Mouse (Mus musculus) ES-E14 (cell line): ENCODE measurements around the gene Olfr30. TPM values are rescaled to one million over a fixed set of nuclear protein-coding genes. Genes with fewer than 3 reads are reported as not detected.

Experiments
- DNase-seq: peaks from one replicate; pipeline ENCODE4 v3.0.0-alpha.2; 2013; ENCODE audit warnings: low read depth, low spot score
- H3K27ac ChIP-seq: 2 replicates; pipeline ENCODE4 v1.5.1; 2012; ENCODE audit warnings: low read depth, mild to moderate bottlenecking, low read length, moderate library complexity, mixed read lengths; ENCODE audit not compliant: poor library complexity, insufficient read depth, severe bottlenecking
- H3K36me3 ChIP-seq: 2 replicates; pipeline ENCODE4 v1.6.1; 2012; ENCODE audit warnings: mild to moderate bottlenecking, low read length, moderate library complexity, mixed read lengths; ENCODE audit not compliant: control insufficient read depth, poor library complexity, insufficient read depth, severe bottlenecking
- H3K4me1 ChIP-seq, 2 experiments: fragments of 150-350 bp in 1 of 2; sonication (generic) in 1 of 2; 2 replicates each; pipeline ENCODE4 v1.6.1; 2012; ENCODE audit warnings: low read length in 2 of 2, mild to moderate bottlenecking in 1 of 2, mixed read lengths in 1 of 2; ENCODE audit not compliant: control insufficient read depth in 2 of 2, insufficient read depth in 2 of 2, poor library complexity in 1 of 2
- H3K4me3 ChIP-seq, 2 experiments: fragments of 150-350 bp in 1 of 2; sonication (generic) in 1 of 2; 2 replicates each; pipeline ENCODE4 v1.5.1; 2012; ENCODE audit warnings: low read length in 2 of 2, low read depth in 1 of 2, mild to moderate bottlenecking in 1 of 2, mixed read lengths in 1 of 2; ENCODE audit not compliant: insufficient read depth in 1 of 2, poor library complexity in 1 of 2, severe bottlenecking in 1 of 2
- H3K9ac ChIP-seq: 2 replicates; pipeline ENCODE4 v1.6.1; 2012; ENCODE audit warnings: low read depth, mild to moderate bottlenecking, low read length, mixed read lengths; ENCODE audit not compliant: poor library complexity, insufficient read depth, severe bottlenecking
- H3K9me3 ChIP-seq: fragments of 150-350 bp; sonication (generic); 2 replicates; pipeline ENCODE4 v1.6.1; 2012; ENCODE audit warnings: low read depth, mild to moderate bottlenecking, low read length; ENCODE audit not compliant: control insufficient read depth, insufficient read depth
- CHD2 ChIP-seq: IDR thresholded peaks from 2 replicates; pipeline ENCODE4 v1.6.1; 2014; ENCODE audit warnings: mild to moderate bottlenecking, low read depth, low read length, inconsistent platforms
- HCFC1 ChIP-seq: IDR thresholded peaks from 2 replicates; pipeline ENCODE4 v1.6.1; 2012; ENCODE audit warnings: low read length, inconsistent platforms, borderline replicate concordance; ENCODE audit not compliant: insufficient read depth
- MAFK ChIP-seq: IDR thresholded peaks from 2 replicates; pipeline ENCODE4 v1.6.1; 2014; ENCODE audit warnings: mild to moderate bottlenecking, low read depth, low read length, inconsistent platforms; ENCODE audit not compliant: insufficient read depth
- ZC3H11A ChIP-seq: IDR thresholded peaks from 2 replicates; pipeline ENCODE4 v1.6.1; 2012; ENCODE audit warnings: low read depth, mild to moderate bottlenecking, inconsistent platforms, low read length, borderline replicate concordance
- ZNF384 ChIP-seq: IDR thresholded peaks from 2 replicates; pipeline ENCODE4 v1.6.1; 2012; ENCODE audit warnings: low read depth, low read length, inconsistent platforms
- in situ Hi-C, 2 experiments: fragments of 600-800 bp; cut with MboI; formaldehyde crosslinking; loops; one replicate each; pipeline ENCODE4 v1.15.1; 2025; ENCODE audit warnings: low sequenced_read_pairs in 2 of 2, inconsistent platforms in 1 of 2; ENCODE audit not compliant: unreplicated experiment in 2 of 2
- total RNA-seq: library from RNA; depleted of rRNA; stranded (reverse); fragments of 300-350 nt; gene quantifications from 2 replicates; pipeline ENCODE4 v1.2.3, GENCODE M21; 2012

The Olfr30 gene
- total RNA-seq, 1 experiment, result not detected

DNA sequence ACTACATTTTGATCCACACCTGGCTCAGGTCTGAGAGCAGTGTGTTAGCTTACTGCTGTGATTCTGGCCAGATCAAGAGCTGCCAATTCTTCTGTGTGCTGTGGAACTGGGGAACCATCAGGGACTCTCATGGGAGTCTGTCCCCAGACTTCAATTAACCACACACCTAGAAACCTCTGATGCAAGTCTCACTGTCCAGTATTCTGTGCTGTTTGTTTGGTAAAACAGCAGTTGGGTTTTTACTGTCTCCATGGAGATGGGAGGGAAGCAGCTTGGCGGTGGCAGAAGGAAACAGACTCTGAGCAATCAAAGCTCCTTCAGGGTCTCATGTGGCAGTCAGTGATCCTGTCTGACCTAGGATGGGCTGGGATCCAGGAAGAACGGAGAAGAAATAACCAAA, 30.4 kb upstream of the Olfr30 start, which contains the start of gene Olfr332:
Gene Olfr332, minus strand, starts transcription at position 101 of the 400 bp plus-strand sequence.
- no peaks in the 10 kb centered on the region for H3K4me1 ChIP-seq
- in situ Hi-C loops, result no loop called here
- H3K4me3 ChIP-seq, result no peak within 1 kb of the TSS
- no peak for DNase-seq
- no peaks in the 10 kb centered on the region for H3K9me3 ChIP-seq
- no peak within 1 kb of the TSS for H3K27ac ChIP-seq
- no peaks in the 10 kb centered on the region for H3K36me3 ChIP-seq
- H3K9ac ChIP-seq, result no peak within 1 kb of the TSS
- TF ChIP-seq ZC3H11A (no peak), ZNF384 (no peak), HCFC1 (no peak), CHD2 (no peak), MAFK (no peak)

DNA sequence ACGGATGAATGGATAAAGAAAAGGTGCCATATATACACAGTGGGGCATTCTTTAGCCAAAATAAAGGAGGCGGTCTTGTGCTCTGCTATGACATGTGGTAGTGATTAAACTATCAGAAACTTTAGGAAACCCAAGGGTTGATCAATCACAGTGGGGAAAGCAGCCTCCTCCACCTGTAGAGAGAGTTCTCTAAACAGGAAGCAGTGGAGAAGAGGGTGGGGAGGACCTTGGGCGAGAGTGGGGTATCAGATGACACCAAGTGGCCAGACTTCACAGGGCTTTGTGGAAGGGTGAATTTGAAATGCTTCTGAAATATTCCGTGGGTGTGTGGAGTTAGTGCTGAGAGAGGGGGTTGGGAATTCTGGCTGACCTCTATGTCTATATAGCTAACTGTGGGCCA, 8.5 kb downstream of the Olfr30 start:
- H3K9me3 ChIP-seq, result no peaks in the 10 kb centered on the region
- DNase-seq, result no peak
- no peak overlapping the region for H3K4me3 ChIP-seq
- H3K27ac ChIP-seq, result no peak overlapping the region
- no peak overlapping the region for H3K9ac ChIP-seq
- in situ Hi-C loops, result no loop called here
- no peaks in the 10 kb centered on the region for H3K36me3 ChIP-seq
- H3K4me1 ChIP-seq, result no peaks in the 10 kb centered on the region
- no peak for TF ChIP-seq ZC3H11A
- no peak for TF ChIP-seq ZNF384
- TF ChIP-seq CHD2, result no peak
- TF ChIP-seq MAFK, result no peak
- no peak for TF ChIP-seq HCFC1

DNA sequence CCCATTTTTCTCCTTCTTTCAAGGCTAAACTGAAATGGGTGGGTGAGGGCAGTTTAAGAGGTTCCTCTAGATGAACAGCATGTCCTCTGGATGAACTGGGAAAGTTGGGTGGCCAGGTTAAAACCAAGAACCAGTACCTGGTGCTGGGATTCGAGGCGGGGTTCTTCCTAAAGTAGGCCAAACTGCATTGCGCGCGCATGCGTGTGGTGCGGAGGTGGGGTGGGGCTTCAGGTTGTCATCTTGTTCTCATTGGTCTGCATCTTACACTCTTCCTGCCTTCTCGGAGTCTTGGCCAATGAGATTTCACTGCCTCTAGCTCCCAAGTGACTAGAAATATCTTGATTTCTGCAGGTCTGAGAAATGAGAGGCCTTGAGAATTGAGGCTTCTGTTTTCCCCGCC, 9.3 kb downstream of the Olfr30 start, which contains the start of gene Lypd9:
Gene Lypd9, minus strand, starts transcription at position 165 of the 400 bp plus-strand sequence.
- Histone ChIP-seq H3K4me1 (no peaks in the 10 kb centered on the region), H3K9me3 (no peaks in the 10 kb centered on the region), H3K4me3 (no peak within 1 kb of the TSS), H3K9ac (no peak within 1 kb of the TSS), H3K27ac (no peak within 1 kb of the TSS), H3K36me3 (no peaks in the 10 kb centered on the region)
- no peak for TF ChIP-seq HCFC1
- TF ChIP-seq MAFK, result no peak
- no peak for TF ChIP-seq ZNF384
- TF ChIP-seq CHD2, result no peak
- TF ChIP-seq ZC3H11A, result no peak
- in situ Hi-C loops, result no loop called here
- no peak for DNase-seq

- in situ Hi-C loops, result no loop called here
- Histone ChIP-seq H3K27ac (no peak overlapping the region), H3K9me3 (no peaks in the 10 kb centered on the region), H3K4me3 (no peak overlapping the region), H3K36me3 (no peaks in the 10 kb centered on the region), H3K9ac (no peak overlapping the region), H3K4me1 (no peaks in the 10 kb centered on the region)
- no peak for DNase-seq
- TF ChIP-seq HCFC1 (no peak), CHD2 (no peak), ZC3H11A (no peak), MAFK (no peak), ZNF384 (no peak)
Observed at GRCm38 (mm10) chr11:58437866-58438265, 24.2 kb downstream of the Olfr30 start.

DNA sequence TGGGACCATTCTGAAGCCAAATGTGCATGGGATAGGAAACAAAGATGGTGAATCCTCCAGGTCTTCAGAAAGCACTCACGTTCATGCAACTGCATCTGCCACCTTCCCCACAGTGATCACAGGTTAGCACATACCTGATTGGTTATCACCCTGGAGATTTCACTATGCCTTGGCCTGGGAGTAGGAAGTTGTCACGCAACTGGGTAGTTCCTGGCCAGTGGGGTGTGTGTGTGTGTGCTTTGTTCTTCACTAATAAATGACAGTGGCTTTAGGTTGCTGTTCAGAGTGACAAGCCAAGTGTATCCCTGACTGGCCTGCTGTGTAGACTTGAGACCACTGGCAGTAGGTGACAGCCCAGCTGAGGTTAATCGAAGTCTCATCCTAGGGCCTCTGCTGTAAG, 29.8 kb downstream of the Olfr30 start, which contains the start of gene Gm12253:
Gene Gm12253, plus strand, starts transcription at position 301 of the 400 bp plus-strand sequence.
- TF ChIP-seq ZC3H11A, result no peak
- no peak for TF ChIP-seq CHD2
- no peak for TF ChIP-seq HCFC1
- TF ChIP-seq MAFK, result no peak
- TF ChIP-seq ZNF384, result no peak
- Histone ChIP-seq H3K27ac (no peak within 1 kb of the TSS), H3K9ac (no peak within 1 kb of the TSS), H3K9me3 (no peaks in the 10 kb centered on the region), H3K4me1 (no peaks in the 10 kb centered on the region), H3K36me3 (no peaks in the 10 kb centered on the region), H3K4me3 (no peak within 1 kb of the TSS)
- no peak for DNase-seq
- in situ Hi-C loops, result no loop called here
